Mouse (Mus musculus) heart, postnatal 0 days (tissue): Measurements from ENCODE around the gene Pdp2. TPM values are rescaled to one million over a fixed set of nuclear protein-coding genes. Genes with fewer than 3 reads are reported as not detected.

ENCODE experiments used
- ATAC-seq: fragments of 200-750 bp; cut with Nextera tagmentation; 2 replicates; pipeline ENCODE4 v1.8.0; 2017; ENCODE audit warnings: low read depth, moderate number of reproducible peaks, moderate library complexity; ENCODE audit not compliant: insufficient read depth
- DNase-seq: peaks from one replicate; pipeline ENCODE4 v3.0.0-alpha.2; 2016; ENCODE audit warnings: low spot score
- H3K27ac ChIP-seq: fragments of 300-500 bp; sonication (generic); 2 replicates; pipeline ENCODE4 v1.5.1; 2014; ENCODE audit warnings: low read depth, mild to moderate bottlenecking
- H3K27me3 ChIP-seq: fragments of 300-500 bp; sonication (generic); 2 replicates; pipeline ENCODE4 v1.6.1; 2014; ENCODE audit warnings: low read length, mixed read lengths; ENCODE audit not compliant: control insufficient read depth, insufficient read depth
- H3K36me3 ChIP-seq: fragments of 300-500 bp; sonication (generic); replicated peaks from 2 replicates; pipeline ENCODE4 v1.6.1; 2014; ENCODE audit warnings: low read length, mixed read lengths; ENCODE audit not compliant: control insufficient read depth, insufficient read depth
- H3K4me1 ChIP-seq: fragments of 300-500 bp; sonication (generic); 2 replicates; pipeline ENCODE4 v1.6.1; 2014; ENCODE audit warnings: antibody characterized with exemption; ENCODE audit not compliant: control insufficient read depth, insufficient read depth
- H3K4me2 ChIP-seq: fragments of 300-500 bp; sonication (generic); 2 replicates; pipeline ENCODE4 v1.6.1; 2014; ENCODE audit warnings: low read depth, mild to moderate bottlenecking, low read length, moderate library complexity
- H3K4me3 ChIP-seq: fragments of 300-500 bp; sonication (generic); 2 replicates; pipeline ENCODE4 v1.5.1; 2014; ENCODE audit warnings: low read depth, low read length
- H3K9ac ChIP-seq: fragments of 300-500 bp; sonication (generic); replicated peaks from 2 replicates; pipeline ENCODE4 v1.6.1; 2014; ENCODE audit warnings: low read depth, low read length, mixed read lengths
- H3K9me3 ChIP-seq: fragments of 300-500 bp; sonication (generic); replicated peaks from 2 replicates; pipeline ENCODE4 v1.6.1; 2016; ENCODE audit warnings: low read length; ENCODE audit not compliant: control insufficient read depth
- CTCF ChIP-seq: IDR thresholded peaks from 2 replicates; pipeline ENCODE4 v1.5.1; 2016; ENCODE audit warnings: antibody characterized with exemption, control low read depth, low read depth
- EP300 ChIP-seq: IDR thresholded peaks from 2 replicates; pipeline ENCODE4 v1.6.1; 2016; ENCODE audit warnings: antibody characterized with exemption, low read depth
- WGBS: fragments of 180-500 bp; shearing (Covaris S2); extraction: QIAGEN DNeasy Blood & Tissue Kit; methylation state at CpG from one replicate; pipeline ENCODE4 v1.1.7; 2014; 5-methylcytosine and 5-hydroxymethylcytosine counted together
- polyA plus RNA-seq: library from polyadenylated mRNA; unstranded; fragments of >200 nt; fragmentation: Nextera tagmentation; extraction: Ambion mirVana; gene quantifications from 2 replicates; pipeline ENCODE4 v1.2.1, GENCODE M21; 2015
- total RNA-seq: library from RNA; depleted of rRNA; stranded (reverse); fragments of >200 nt; gene quantifications from 2 replicates; pipeline ENCODE4 v1.2.3, GENCODE M21; 2014; ENCODE audit warnings: low replicate concordance

Gene Pdp2
- total and polyA plus RNA-seq, 2 experiments from 2014 or later: 4.0 to 5.7 TPM

DNA sequence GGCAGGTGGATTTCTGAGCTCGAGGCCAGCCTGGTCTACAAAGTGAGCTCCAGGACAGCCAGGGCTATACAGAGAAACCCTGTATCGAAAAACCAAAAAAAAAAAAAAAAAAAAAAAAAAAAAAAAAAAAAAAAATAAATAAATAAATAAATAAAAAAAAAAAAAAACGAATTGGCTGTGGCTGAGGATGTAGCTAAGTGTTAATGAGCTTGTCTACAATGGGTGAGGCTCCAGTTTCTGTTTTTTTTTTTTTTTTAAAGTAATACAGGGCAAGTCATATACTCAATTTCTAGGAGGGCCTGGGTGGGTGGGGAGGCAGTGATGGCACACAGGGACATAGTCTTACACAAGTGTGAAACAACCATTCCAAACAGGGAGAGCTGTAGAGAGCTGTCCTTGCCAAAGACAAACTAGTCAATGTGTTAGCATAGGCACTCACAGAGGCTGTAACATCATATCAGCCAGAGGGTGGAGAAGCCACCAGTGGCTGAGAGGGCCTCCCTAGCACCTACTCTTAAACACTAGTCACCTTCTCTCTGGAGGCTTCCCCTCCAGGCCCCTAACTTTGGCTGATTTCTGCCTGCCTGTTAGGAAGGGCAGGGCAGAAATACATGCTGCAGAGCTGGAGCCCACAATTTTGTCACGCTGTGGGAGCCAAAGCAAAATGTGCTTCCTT, 36.0 kb downstream of the Pdp2 start:
- Histone ChIP-seq H3K4me1 (peaks cover 36% of the 10 kb centered on the region), H3K27ac (peak overlapping the region; percentile 90), H3K4me3 (no peak overlapping the region), H3K9ac (no peak overlapping the region), H3K36me3 (peaks cover 11% of the 10 kb centered on the region), H3K27me3 (no peaks in the 10 kb centered on the region), H3K4me2 (no peak overlapping the region), H3K9me3 (no peaks in the 10 kb centered on the region)
- ATAC-seq: no peak
- DNase-seq: peak; percentile 35
- WGBS: 63% methylated on average over 3 of the region's 4 CpGs
- TF ChIP-seq EP300: no peak
- no peak for TF ChIP-seq CTCF

DNA sequence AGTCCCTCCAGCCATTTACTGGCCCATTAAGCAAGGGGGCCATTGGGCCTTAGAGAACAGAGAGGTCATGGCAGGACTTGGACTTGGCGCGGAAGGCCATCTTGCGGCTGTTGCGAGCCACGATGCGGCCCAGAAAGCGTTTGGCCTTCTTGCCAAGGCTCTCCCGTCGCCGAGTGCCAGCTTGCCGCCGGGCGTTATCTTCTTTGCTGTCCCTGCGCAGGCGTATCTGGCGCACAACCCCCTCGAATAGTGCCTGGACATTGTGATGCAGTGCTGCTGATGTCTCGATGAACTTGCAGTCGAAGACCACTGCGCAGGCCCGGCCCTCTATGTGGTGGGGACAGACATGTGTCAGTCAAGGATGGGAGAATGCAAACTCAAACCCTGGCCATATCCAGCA, 37.2 kb downstream of the Pdp2 start:
- peak overlapping the region; percentile 67 for H3K4me2 ChIP-seq
- H3K4me1 ChIP-seq: peaks cover 44% of the 10 kb centered on the region
- no peaks in the 10 kb centered on the region for H3K27me3 ChIP-seq
- no peak for TF ChIP-seq EP300
- TF ChIP-seq CTCF: no peak
- H3K36me3 ChIP-seq: peaks cover 11% of the 10 kb centered on the region
- 61% methylated on average over 21 of the region's 21 CpGs for WGBS
- peak overlapping the region; percentile 90 for H3K27ac ChIP-seq
- ATAC-seq (no peak), DNase-seq (peak; percentile 5)
- H3K9me3 ChIP-seq: no peaks in the 10 kb centered on the region
- H3K4me3 ChIP-seq: no peak overlapping the region
- H3K9ac ChIP-seq: no peak overlapping the region

DNA sequence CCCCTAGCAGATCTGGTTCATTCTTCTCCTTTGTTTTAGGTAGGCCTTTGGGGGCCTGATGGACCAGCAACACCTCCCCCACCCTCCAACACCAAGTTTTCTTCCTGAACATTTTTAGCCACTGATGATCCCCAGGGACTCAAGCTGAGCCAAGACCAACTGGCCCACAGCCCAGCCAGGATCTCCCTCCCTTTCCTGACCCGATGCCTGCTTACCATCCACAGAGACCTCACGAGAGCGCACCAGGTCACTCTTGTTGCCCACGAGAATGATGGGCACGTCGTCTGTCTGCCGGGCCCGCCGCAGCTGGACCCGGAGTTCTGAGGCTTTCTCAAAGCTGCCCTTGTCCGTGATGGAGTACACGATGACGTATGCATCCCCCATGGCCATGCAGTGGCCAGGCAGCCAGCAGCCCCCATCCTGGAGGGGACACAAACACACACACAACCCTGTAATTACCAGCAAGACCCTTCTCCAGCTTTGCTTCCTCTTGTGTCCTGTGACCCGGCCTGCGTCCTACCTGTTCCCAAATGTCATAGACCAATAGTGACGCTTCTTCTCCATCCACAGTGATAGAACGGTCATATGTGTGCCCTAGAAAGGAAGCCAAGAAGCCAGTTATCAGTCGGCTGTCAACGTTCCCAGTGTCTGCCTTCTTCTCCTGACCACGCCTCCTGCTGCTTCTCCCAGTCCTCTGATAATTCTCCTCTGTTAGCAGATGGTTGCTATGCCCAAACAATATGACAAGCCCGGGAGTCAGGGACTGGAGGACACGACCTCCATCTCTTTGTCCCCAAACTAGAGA, 38.3 kb downstream of the Pdp2 start:
- TF ChIP-seq EP300 (no peak; the same call in 1 of the 2 replicates), CTCF (no peak)
- H3K4me2 ChIP-seq: peak overlapping the region; percentile 67
- peaks cover 44% of the 10 kb centered on the region for H3K4me1 ChIP-seq
- DNase-seq: peak; percentile 91
- peak overlapping the region; percentile 90 for H3K27ac ChIP-seq
- peak overlapping the region; percentile 63 for H3K4me3 ChIP-seq
- no peaks in the 10 kb centered on the region for H3K27me3 ChIP-seq
- H3K36me3 ChIP-seq: peaks cover 11% of the 10 kb centered on the region
- WGBS: 6% methylated on average over 22 of the region's 22 CpGs
- H3K9ac ChIP-seq: peak overlapping the region; percentile 77
- peak; percentile 64 for ATAC-seq
- no peaks in the 10 kb centered on the region for H3K9me3 ChIP-seq

DNA sequence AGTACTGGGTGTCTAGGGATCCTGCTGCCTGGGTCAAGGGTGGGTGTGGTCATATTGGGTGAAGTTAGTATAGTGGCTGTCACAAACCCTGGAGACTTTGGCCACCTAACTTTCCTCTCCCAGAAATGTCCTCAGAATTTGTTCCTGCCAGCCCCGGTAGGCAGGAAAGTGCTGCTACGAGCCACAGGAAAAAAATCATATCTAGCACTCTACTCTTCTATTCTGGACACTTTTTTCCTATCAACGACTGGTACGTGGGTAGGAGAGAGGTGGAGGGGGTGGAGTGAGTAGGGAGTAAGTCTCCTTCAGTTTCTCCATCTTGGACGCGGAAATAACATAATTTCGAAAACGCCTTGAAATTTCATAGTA, 38.8 kb downstream of the Pdp2 start:
- peaks cover 14% of the 10 kb centered on the region for H3K36me3 ChIP-seq
- 8% methylated on average over 8 of the region's 8 CpGs for WGBS
- H3K9me3 ChIP-seq: no peaks in the 10 kb centered on the region
- H3K4me3 ChIP-seq: peak overlapping the region; percentile 63
- DNase-seq (no peak), ATAC-seq (no peak)
- no peaks in the 10 kb centered on the region for H3K27me3 ChIP-seq
- H3K4me1 ChIP-seq: peaks cover 40% of the 10 kb centered on the region
- H3K9ac ChIP-seq: peak overlapping the region; percentile 77
- no peak for TF ChIP-seq CTCF
- no peak for TF ChIP-seq EP300
- peak overlapping the region; percentile 67 for H3K4me2 ChIP-seq
- peak overlapping the region; percentile 90 for H3K27ac ChIP-seq

DNA sequence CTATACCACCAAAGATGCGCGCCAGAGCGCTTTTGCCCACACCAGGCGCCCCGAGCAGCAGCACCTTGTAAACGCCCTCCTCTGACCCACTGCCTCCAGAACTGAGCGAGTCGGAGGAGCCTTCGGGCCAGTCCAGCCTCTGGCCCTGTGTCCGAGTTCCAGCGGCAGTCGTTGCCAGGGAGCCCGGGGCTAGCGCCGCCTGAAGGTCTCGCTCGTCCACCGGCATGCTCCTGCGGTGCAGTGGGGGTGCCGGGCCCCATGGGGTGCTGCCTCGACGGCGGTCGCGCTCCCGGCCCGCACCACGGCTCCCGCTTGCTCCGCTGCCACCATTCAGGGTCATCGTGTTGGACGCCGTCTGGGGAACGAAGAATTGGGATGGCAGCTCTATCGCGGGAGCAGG, 39.3 kb downstream of the Pdp2 start:
- Histone ChIP-seq H3K27ac (peak overlapping the region; percentile 90), H3K27me3 (no peaks in the 10 kb centered on the region), H3K4me3 (peak overlapping the region; percentile 63), H3K36me3 (peaks cover 18% of the 10 kb centered on the region), H3K4me1 (peaks cover 38% of the 10 kb centered on the region), H3K9ac (peak overlapping the region; percentile 77), H3K4me2 (peak overlapping the region; percentile 67), H3K9me3 (no peaks in the 10 kb centered on the region)
- ATAC-seq: no peak
- DNase-seq: peak; percentile 42
- 1% methylated on average over 36 of the region's 36 CpGs for WGBS
- TF ChIP-seq EP300: no peak
- TF ChIP-seq CTCF: no peak; the same call in 1 of the 2 replicates
